Mouse (Mus musculus) 3134 (cell line): ENCODE results near the gene Zfp808.
A peak's percentile ranks its signal among the peaks of the same experiment; 100 is the strongest.
"Not testable (repeated sequence)": the region's sequence is repeated elsewhere in the genome, so short reads cannot be mapped to it uniquely, and the experiment has no call there.

Experiments used
- DNase-seq: peaks from one replicate; pipeline ENCODE4 v3.0.0-alpha.2; 2011; ENCODE audit warnings: low spot score; ENCODE audit not compliant: insufficient read length; ENCODE audit errors: extremely low read depth

The Zfp808 gene

DNA sequence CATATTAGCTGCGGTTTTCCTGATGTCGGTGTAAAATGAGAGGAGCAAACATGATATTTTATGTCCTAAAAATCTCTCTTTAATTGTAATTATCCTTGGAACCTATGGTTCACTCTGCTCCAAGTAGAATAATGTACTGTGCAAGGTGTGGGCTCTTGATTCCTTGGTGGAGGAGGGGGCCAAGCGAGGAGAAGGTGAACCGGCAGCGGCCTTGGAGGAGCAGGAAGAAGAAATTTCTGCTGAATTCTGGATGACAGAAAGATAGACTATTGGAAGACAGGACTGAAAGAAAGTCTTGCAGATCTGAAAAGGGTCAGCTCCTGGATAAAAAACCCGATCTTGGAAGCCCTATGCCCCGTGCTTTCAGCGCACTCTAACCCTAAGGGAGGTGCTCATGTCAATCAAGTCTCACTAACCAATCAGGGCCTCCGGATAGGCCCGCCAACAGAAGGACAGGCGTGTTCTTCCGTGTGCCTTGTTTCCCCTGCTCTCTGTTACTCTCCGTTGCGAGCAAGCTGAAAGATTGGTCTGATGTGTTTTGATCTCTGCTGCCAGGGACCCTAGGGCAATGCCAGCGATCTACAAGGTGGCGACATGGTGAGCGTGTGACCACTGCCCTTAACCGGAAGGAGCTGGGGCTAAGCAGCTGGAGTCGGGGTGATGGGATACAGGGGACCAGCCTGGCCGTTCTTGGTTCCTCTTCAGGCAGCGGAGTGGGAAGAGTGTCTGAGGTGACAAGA lies at the start of gene Zfp808:
Gene Zfp808, plus strand, starts transcription at position 455 of the 740 bp plus-strand sequence.
- DNase-seq: peak; percentile 70

- not testable (repeated sequence) for DNase-seq
These were observed 30.9 kb upstream of the Zfp808 start for GRCm38 (mm10) chr13:62098786-62099185.

DNA sequence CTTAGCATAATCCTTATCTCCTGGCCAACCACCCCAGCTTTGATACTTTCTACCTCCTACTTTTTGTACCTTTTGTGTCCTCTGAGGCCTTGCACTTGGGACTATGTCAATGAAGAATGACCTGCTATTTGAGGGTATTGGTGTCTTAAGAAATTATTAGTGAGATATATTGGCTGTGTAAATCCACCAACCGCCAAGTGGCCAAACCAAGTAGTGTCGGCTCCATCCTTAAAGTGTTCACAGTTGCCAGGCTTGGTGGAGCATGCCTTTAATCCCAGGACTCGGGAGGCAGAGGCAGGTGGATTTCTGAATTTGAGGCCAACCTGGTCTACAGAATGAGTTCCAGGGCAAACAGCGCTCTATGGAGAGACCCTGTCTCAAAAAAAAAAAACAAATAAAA lies 30.2 kb upstream of the Zfp808 start:
- DNase-seq: not testable (repeated sequence)

DNA sequence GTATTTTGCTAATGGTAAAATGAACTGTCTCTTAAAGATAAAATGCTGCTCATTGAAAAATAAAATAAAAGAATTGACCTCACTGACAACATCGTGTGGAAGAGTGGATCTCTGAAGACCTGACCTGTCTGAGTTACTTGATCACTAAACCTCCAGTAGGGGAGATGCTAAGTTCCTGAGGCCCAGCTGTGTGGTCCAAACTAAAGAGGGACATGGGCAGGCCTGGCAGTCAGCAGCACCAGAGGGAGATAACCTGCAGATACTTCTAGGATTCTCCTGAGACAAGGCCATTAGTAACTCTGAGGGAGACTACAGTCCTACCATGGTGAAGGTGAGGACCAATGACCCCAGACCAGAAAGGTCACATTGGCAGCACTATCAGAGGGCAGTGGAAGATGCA lies 27.3 kb upstream of the Zfp808 start:
- not testable (repeated sequence) for DNase-seq

- not testable (repeated sequence) for DNase-seq
These were observed 13.8 kb upstream of the Zfp808 start for GRCm38 (mm10) chr13:62115861-62116260.

DNA sequence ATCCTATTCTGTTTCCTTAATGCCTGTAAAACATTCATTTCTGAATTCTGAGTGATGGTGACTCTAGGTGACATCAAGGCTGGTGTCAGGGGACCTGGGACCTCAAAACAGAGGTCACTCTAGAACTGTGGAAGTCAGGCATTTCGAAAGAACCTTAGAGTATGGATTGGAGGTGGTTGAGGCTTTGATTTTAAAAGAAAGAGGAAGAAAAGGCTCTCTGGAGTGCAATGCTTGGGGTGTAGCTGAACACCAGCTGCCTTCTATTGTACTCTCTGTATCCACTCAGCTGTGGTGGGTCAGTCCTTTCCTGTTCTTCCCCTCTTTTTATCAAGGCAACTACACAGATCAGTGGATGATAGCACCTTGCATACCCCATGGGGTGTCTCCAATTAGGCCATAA lies 8.1 kb upstream of the Zfp808 start:
- not testable (repeated sequence) for DNase-seq

DNA sequence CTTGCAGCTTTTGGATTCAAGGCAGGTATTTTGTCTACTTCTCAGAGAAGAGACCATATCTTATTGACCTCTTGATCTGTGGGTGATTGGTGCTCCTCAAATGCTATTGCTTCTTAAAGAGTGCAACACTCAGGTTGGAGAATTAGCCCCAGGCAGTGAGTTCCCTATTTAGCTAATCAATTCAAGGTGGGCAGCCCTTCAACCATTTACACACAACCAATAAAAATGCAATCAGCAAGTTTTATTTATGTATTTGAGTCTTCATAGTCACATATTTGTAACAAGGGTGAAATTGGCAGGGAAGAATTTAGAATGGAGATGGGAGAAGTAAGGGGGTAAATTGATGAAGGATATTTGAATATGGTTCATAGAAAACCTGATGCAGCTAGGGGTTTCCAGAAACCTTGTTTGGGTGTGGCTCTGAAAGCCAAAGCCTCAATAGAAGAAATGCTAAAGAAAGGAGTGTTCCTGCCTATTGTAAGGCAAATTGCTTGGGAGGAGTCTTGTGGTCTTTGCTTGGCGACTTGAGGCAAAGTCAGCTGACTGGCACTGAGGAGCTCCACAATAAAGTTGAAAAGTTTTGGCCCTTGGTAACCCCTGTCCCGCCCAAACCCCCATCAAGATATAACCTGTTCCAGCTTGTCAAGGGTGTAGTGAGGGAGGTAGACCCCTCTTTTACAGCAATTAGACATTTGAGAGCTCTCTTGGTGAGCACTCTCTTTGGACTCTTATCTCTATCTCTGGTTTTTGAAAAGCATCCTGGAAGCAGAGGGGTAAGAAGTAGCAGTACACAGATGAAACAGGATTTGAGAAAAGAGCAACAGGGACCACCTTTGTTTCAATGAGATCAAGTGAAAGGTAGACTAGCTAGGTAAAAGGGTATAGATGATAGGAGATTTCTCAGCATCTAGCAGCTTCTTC lies 52.4 kb downstream of the Zfp808 start:
- not testable (repeated sequence) for DNase-seq

DNA sequence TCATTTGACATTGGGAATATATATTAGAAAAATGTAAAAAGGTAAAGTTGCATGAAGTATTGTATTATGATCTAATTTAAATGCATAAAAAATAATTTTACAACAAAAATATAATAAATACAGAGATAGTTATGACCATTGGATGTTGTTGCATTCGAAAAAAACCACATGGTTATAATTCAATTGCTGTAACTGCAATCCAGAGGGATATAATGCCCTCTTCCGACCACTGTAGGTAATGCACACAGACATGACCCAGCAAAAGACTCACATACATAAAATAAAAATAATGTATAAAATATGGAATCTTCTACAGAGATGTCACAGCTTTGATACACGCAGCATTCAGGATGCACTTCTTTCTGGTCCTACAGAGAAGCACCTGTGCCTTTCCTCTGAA lies 115.6 kb downstream of the Zfp808 start:
- DNase-seq: no peak

DNA sequence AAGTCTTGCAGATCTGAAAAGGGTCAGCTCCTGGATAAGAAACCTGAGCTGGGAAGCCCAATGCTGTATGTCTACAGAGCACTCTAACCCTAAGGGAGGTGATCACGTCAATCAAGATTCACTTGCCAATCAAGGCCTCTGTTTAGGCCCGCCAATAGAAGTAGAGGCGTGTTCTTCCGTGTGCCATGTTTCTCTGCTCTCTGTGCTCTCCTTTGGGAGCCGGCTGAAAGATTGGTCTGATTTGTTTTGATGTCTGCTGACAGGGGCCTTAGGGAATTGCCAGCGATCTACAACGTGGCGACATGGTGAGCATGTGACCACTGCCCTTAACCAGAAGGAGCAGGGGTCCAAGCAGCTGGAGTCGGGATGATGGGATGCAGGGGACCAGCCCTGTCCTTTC lies 125.5 kb downstream of the Zfp808 start:
- DNase-seq: peak; percentile 13

DNA sequence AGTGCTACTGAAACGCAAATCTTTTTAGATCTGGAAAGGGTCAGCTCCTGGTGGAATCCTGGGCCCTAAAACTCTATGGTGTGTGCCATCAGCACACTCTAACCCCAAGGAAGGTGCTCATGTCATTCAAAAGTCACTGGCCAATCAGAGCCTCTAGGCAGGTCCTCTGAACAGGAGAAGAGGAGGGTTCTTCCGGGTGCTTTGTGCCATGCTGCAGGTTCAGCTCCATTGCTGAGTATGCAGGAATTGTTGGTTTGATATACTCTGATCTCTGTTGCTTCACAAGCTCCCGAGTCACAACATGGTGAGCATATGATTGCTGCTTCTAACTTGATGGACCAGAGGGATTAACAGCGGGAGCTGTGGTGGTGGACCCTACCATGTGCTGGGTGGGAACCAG lies 133.7 kb downstream of the Zfp808 start:
- DNase-seq: no peak
